Mouse (Mus musculus): ENCODE data around the gene Dpp6.

The Dpp6 gene

DNA sequence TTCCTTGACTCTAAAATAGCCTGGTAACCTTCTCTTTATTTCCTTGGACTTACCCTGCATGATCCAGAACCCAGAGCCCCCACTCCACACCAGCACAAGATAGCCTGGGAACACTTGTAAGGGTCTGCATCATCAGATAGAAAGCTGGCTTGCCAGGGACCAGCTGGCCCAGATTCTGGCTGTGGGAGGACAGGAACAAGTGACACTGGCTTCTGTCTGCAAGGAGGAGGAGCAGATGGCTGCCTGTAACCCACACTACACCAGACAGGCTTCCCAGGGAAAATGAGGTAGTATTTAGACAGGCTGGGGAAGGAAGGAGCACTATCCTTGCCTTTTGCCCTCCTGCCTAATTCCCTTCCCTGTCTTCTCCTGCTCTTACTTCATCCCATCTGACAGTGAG, 900.3 kb downstream of the Dpp6 start:
- in situ Hi-C loops (cut with MboI, MseI), result no loop called here

- in situ Hi-C loops (cut with MboI, MseI), result no loop called here
Measured at GRCm38 (mm10) chr5:27719311-27719710, 902.3 kb downstream of the Dpp6 start.

DNA sequence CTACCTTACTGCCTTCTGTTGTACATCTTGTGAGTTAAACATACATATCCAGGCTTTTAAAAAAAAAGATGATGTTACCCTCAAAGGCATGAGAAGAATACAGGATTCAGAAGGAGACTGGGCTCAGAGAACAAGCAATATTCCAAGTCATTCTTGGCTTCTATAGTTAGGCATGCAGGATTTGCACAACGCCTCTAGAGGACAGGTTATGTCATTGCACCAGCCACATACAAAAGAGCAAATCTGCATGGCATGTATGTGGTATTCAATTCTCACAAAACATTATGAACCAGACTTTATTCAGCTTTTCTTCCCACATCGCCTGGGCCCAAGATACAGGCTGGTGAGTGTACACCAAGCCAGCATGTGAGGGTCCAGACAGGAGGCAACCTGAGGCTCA, 907.5 kb downstream of the Dpp6 start:
- in situ Hi-C loops (cut with MboI, MseI), result no loop called here

GRCm38 (mm10) chr5:27730666-27731065, 913.7 kb downstream of the Dpp6 start:
- in situ Hi-C loops (cut with MboI, MseI), result no loop called here

DNA sequence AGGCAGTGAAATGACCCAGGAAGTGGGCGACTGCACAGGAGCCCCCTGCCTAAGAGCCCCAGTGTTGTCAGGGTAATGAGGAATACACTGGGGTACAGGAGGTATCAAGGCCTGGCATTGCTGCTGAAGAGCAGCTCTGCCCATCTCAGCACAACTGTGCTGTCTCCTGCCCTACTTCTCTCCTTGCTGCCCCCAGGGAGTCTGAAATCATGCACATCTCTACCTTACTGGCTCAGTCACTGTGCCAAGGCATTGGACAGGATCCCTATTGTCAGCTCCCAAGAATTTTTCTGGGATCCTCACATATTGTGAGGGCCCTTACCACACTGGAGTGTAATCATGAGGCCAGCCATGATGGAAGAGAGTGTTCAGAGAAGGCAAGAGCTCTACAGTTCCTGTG, 914.4 kb downstream of the Dpp6 start:
- in situ Hi-C loops (cut with MboI, MseI), result no loop called here

GRCm38 (mm10) chr5:27732288-27732868, 915.4 kb downstream of the Dpp6 start:
- in situ Hi-C loops (cut with MboI, MseI), result no loop called here

DNA sequence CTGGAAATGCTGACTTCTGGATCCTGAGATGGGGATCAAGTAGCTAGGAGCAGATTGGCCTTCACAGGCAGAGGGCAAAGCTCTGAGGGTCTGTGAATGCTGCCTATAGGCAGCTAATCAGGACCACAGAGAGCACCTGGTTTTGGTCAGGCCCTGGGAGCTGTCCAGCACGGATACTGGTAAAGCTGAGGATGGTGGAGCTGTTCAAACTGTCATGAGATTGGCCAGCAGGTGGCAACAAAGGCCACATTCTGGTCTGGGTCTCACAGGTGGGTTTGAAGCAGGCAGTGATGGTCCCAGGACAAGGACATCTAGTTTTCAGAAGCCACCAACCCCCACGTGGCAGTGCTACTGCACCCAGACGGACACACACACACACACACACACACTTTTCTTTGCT, 920.2 kb downstream of the Dpp6 start:
- in situ Hi-C loops (cut with MboI, MseI), result no loop called here

- in situ Hi-C loops (cut with MboI, MseI), result no loop called here
Measured at GRCm38 (mm10) chr5:27739216-27739615, 922.2 kb downstream of the Dpp6 start.

GRCm38 (mm10) chr5:27744944-27745343, 927.9 kb downstream of the Dpp6 start:
- in situ Hi-C loops (cut with MboI, MseI), result no loop called here

DNA sequence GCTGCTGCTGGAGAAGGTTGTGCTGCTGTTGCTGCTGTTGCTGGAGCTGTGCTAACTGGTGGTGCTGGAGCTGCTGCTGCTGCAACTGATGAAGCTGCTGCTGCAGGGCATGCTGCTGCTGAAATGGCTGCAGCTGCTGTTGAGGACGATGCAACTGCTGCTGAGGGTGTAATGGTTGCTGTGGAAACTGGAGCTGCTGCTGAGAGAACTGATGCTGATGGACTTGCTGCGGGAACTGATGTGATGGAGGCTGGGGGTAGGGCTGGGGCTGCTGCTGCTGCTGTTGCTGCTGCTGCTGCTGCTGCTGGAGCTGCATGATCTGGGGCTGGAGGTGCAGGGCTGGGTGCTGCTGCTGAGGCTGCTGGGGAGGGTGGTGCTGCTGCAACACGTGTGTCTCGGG, 948.8 kb downstream of the Dpp6 start:
- in situ Hi-C loops (cut with MboI, MseI), result loop anchor here (25.0 kb wide), 1 partner anchor 597 kb away; no protein-coding TSS in a partner anchor

DNA sequence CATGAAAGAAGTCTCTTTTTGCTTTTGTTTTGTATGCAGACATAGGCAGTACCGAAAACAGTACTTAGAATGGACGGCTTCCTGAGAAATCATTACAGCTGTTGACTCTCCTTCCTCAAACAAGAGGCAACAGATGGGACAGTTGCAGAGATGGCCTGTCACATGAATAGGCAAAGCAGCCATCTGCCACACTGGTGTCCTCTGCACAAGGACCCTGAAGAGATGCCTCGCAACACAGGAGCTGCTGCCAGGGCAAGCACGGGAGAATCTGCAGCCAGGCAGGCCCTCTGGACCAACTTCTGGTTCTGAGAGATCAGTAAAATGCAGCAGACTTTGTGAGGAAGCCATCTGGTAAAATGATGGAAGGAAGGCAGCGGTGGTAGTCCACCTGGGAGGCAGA, 950.9 kb downstream of the Dpp6 start:
- in situ Hi-C loops (cut with MboI, MseI), result loop anchor here (25.0 kb wide), 1 partner anchor 594 kb away; no protein-coding TSS in a partner anchor
